Mouse (Mus musculus): ENCODE measurements at regions not wholly inside any gene's neighbourhood (a gene's known extent, or its start where the extent isn't known, plus 50 kb on each side); places are given as distances from the start of the nearest gene placed in this dataset.

GRCm38 (mm10) chr10:24392066-24392465 is 168.7 kb downstream of the Moxd1 start:
- H3ac ChIP-seq (ENCODE audit: control insufficient read depth, insufficient read length, low read depth) = no peak overlapping the region
- H3K4me3 ChIP-seq (ENCODE audit: insufficient read depth, poor library complexity, severe bottlenecking) = no peak overlapping the region
- H3K79me2 ChIP-seq (ENCODE audit: control insufficient read depth, insufficient read depth) = no peaks in the 10 kb centered on the region
- H3K36me3 ChIP-seq (ENCODE audit: control insufficient read depth, insufficient read depth) = no peaks in the 10 kb centered on the region
- H3K27me3 ChIP-seq (ENCODE audit: control insufficient read depth, insufficient read depth, insufficient read length) = no peaks in the 10 kb centered on the region
- H3K79me3 ChIP-seq (ENCODE audit: low read depth) = no peaks in the 10 kb centered on the region
- TF ChIP-seq MAX (IDR thresholded peaks at IDR 0.05) (no peak), MYOD1 (IDR thresholded peaks at IDR 0.05; ENCODE audit: control insufficient read depth, insufficient read length, low read depth) (peak; percentile 81), USF1 (IDR thresholded peaks at IDR 0.05; ENCODE audit: low read depth) (peak; percentile 77)

GRCm38 (mm10) chr10:24395999-24396784 is 172.9 kb downstream of the Moxd1 start:
- Histone ChIP-seq H3K27me3 (ENCODE audit: control insufficient read depth, insufficient read depth, insufficient read length) (no peaks in the 10 kb centered on the region), H3K4me3 (ENCODE audit: insufficient read depth, poor library complexity, severe bottlenecking) (no peak overlapping the region), H3K79me2 (ENCODE audit: control insufficient read depth, insufficient read depth) (no peaks in the 10 kb centered on the region), H3K36me3 (ENCODE audit: control insufficient read depth, insufficient read depth) (no peaks in the 10 kb centered on the region), H3K79me3 (ENCODE audit: low read depth) (no peaks in the 10 kb centered on the region), H3ac (ENCODE audit: control insufficient read depth, insufficient read length, low read depth) (no peak overlapping the region)
- no peak for TF ChIP-seq FOSL1 (IDR thresholded peaks at IDR 0.05; ENCODE audit: insufficient read depth, low read length, poor library complexity, severe bottlenecking)
- TF ChIP-seq USF1 (IDR thresholded peaks at IDR 0.05; ENCODE audit: low read depth) = no peak
- TF ChIP-seq MYOD1 (IDR thresholded peaks at IDR 0.05; ENCODE audit: control insufficient read depth, insufficient read length, low read depth) = peak; percentile 2
- no peak for TF ChIP-seq CTCF (IDR thresholded peaks at IDR 0.05; ENCODE audit: control insufficient read depth, insufficient read depth, insufficient read length)
- TF ChIP-seq CEBPB (IDR thresholded peaks at IDR 0.05; ENCODE audit: low read depth) = peak; percentile 47
- TF ChIP-seq MYOG (IDR thresholded peaks at IDR 0.05; ENCODE audit: control insufficient read depth, extremely low read depth, insufficient read length) = no peak
- TF ChIP-seq MAX (IDR thresholded peaks at IDR 0.05) = no peak

- Histone ChIP-seq H3K36me3 (ENCODE audit: control insufficient read depth, insufficient read depth) (no peaks in the 10 kb centered on the region), H3K79me3 (ENCODE audit: low read depth) (no peaks in the 10 kb centered on the region), H3K27me3 (ENCODE audit: control insufficient read depth, insufficient read depth, insufficient read length) (no peaks in the 10 kb centered on the region), H3ac (ENCODE audit: control insufficient read depth, insufficient read length, low read depth) (no peak overlapping the region), H3K4me3 (ENCODE audit: insufficient read depth, poor library complexity, severe bottlenecking) (no peak overlapping the region), H3K79me2 (ENCODE audit: control insufficient read depth, insufficient read depth) (no peaks in the 10 kb centered on the region)
- TF ChIP-seq USF1 (IDR thresholded peaks at IDR 0.05; ENCODE audit: low read depth) (no peak), MAX (IDR thresholded peaks at IDR 0.05) (peak; percentile 91), CEBPB (IDR thresholded peaks at IDR 0.05; ENCODE audit: low read depth) (no peak), CTCF (IDR thresholded peaks at IDR 0.05; ENCODE audit: control insufficient read depth, insufficient read depth, insufficient read length) (no peak), MYOD1 (IDR thresholded peaks at IDR 0.05; ENCODE audit: control insufficient read depth, insufficient read length, low read depth) (peak; percentile 13), FOSL1 (IDR thresholded peaks at IDR 0.05; ENCODE audit: insufficient read depth, low read length, poor library complexity, severe bottlenecking) (peak; percentile 95), MYOG (IDR thresholded peaks at IDR 0.05; ENCODE audit: control insufficient read depth, extremely low read depth, insufficient read length) (no peak)
Measured at GRCm38 (mm10) chr10:24397125-24397524, 173.8 kb downstream of the Moxd1 start.

GRCm38 (mm10) chr10:24404851-24405250 is 181.5 kb downstream of the Moxd1 start:
- H3K79me2 ChIP-seq (ENCODE audit: control insufficient read depth, insufficient read depth) = no peaks in the 10 kb centered on the region
- no peaks in the 10 kb centered on the region for H3K36me3 ChIP-seq (ENCODE audit: control insufficient read depth, insufficient read depth)
- no peaks in the 10 kb centered on the region for H3K79me3 ChIP-seq (ENCODE audit: low read depth)
- H3K4me3 ChIP-seq (ENCODE audit: insufficient read depth, poor library complexity, severe bottlenecking) = no peak overlapping the region
- no peaks in the 10 kb centered on the region for H3K27me3 ChIP-seq (ENCODE audit: control insufficient read depth, insufficient read depth, insufficient read length)
- TF ChIP-seq MYOG (IDR thresholded peaks at IDR 0.05; ENCODE audit: control insufficient read depth, extremely low read depth, insufficient read length) (no peak), CEBPB (IDR thresholded peaks at IDR 0.05; ENCODE audit: low read depth) (no peak), USF1 (IDR thresholded peaks at IDR 0.05; ENCODE audit: low read depth) (no peak), MAX (IDR thresholded peaks at IDR 0.05) (no peak), FOSL1 (IDR thresholded peaks at IDR 0.05; ENCODE audit: insufficient read depth, low read length, poor library complexity, severe bottlenecking) (no peak), MYOD1 (IDR thresholded peaks at IDR 0.05; ENCODE audit: control insufficient read depth, insufficient read length, low read depth) (no peak)
- H3ac ChIP-seq (ENCODE audit: control insufficient read depth, insufficient read length, low read depth) = no peak overlapping the region

- no peaks in the 10 kb centered on the region for H3K79me2 ChIP-seq (ENCODE audit: control insufficient read depth, insufficient read depth)
- H3K27me3 ChIP-seq (ENCODE audit: control insufficient read depth, insufficient read depth, insufficient read length) = no peaks in the 10 kb centered on the region
- no peaks in the 10 kb centered on the region for H3K36me3 ChIP-seq (ENCODE audit: control insufficient read depth, insufficient read depth)
- no peak overlapping the region for H3K4me3 ChIP-seq (ENCODE audit: insufficient read depth, poor library complexity, severe bottlenecking)
- TF ChIP-seq CEBPB (IDR thresholded peaks at IDR 0.05; ENCODE audit: low read depth) (no peak), MAX (IDR thresholded peaks at IDR 0.05) (no peak), MYOD1 (IDR thresholded peaks at IDR 0.05; ENCODE audit: control insufficient read depth, insufficient read length, low read depth) (no peak), USF1 (IDR thresholded peaks at IDR 0.05; ENCODE audit: low read depth) (no peak), FOSL1 (IDR thresholded peaks at IDR 0.05; ENCODE audit: insufficient read depth, low read length, poor library complexity, severe bottlenecking) (no peak), CTCF (IDR thresholded peaks at IDR 0.05; ENCODE audit: control insufficient read depth, insufficient read depth, insufficient read length) (no peak), MYOG (IDR thresholded peaks at IDR 0.05; ENCODE audit: control insufficient read depth, extremely low read depth, insufficient read length) (no peak)
- H3ac ChIP-seq (ENCODE audit: control insufficient read depth, insufficient read length, low read depth) = no peak overlapping the region
- no peaks in the 10 kb centered on the region for H3K79me3 ChIP-seq (ENCODE audit: low read depth)
Measured at GRCm38 (mm10) chr10:24406953-24407352, 183.6 kb downstream of the Moxd1 start.
